Mouse (Mus musculus) heart, embryonic 14.5 days (tissue): Measurements from ENCODE around the gene Sall2. TPM values are rescaled to one million over a fixed set of nuclear protein-coding genes. Genes with fewer than 3 reads are reported as not detected.

Source experiments
- polyA plus RNA-seq: library from polyadenylated mRNA; unstranded; fragments of >200 nt; fragmentation: Nextera tagmentation; extraction: Ambion mirVana; gene quantifications from 2 replicates; pipeline ENCODE4 v1.2.1, GENCODE M21; 2014

The Sall2 gene
- polyA plus RNA-seq, 1 experiment from 2014 or later, result 6.0 TPM

Other genes with a start within 250 kb of the Sall2 start
- gene Hnrnpc, start 224.7 kb downstream of the Sall2 start, polyA plus RNA-seq, result 331 and 352 TPM in 2 replicates
- 32.0 and 32.6 TPM in 2 replicates for gene Rpgrip1, start 218.1 kb downstream of the Sall2 start, polyA plus RNA-seq
- gene Supt16, start 131.3 kb downstream of the Sall2 start, polyA plus RNA-seq, result 30.2 and 36.6 TPM in 2 replicates
- gene Chd8, start 71.0 kb downstream of the Sall2 start, polyA plus RNA-seq, result 28.2 and 30.3 TPM in 2 replicates
- 39.2 and 39.7 TPM in 2 replicates for gene Tox4, start 49.6 kb downstream of the Sall2 start, polyA plus RNA-seq
- 16.4 and 16.8 TPM in 2 replicates for gene Rab2b, start 49.2 kb downstream of the Sall2 start, polyA plus RNA-seq
- 20.5 and 24.1 TPM in 2 replicates for gene Mettl3, start 23.6 kb downstream of the Sall2 start, polyA plus RNA-seq
- gene Olfr1513, start 27.6 kb upstream of the Sall2 start, polyA plus RNA-seq, result not detected in 2 replicates
- gene Olfr1512, start 50.4 kb upstream of the Sall2 start, polyA plus RNA-seq, result not detected in 2 replicates
- gene Olfr1511, start 68.6 kb upstream of the Sall2 start, polyA plus RNA-seq, result not detected in 2 replicates
- gene Olfr1510, start 85.6 kb upstream of the Sall2 start, polyA plus RNA-seq, result not detected in 2 replicates
- gene Olfr1509, start 114.2 kb upstream of the Sall2 start, polyA plus RNA-seq, result not detected in 2 replicates
- gene Olfr1508, start 138.7 kb upstream of the Sall2 start, polyA plus RNA-seq, result not detected in 2 replicates
- not detected in 2 replicates for gene Olfr1507, start 167.0 kb upstream of the Sall2 start, polyA plus RNA-seq